Mouse (Mus musculus): ENCODE measurements around the gene Cep85l.

- TF ChIP-seq CTCF (IDR thresholded peaks at IDR 0.05; ENCODE audit: low read depth, low read length) = no peak
- no peak for TF ChIP-seq POLR2A (IDR thresholded peaks at IDR 0.05; ENCODE audit: extremely low read depth, insufficient read depth, low read length)
Observed at GRCm38 (mm10) chr10:53235381-53235780, 144.4 kb downstream of the Cep85l start.

Measured in liver, adult 2 months (tissue).